Mouse (Mus musculus): ENCODE results near the gene Mthfd1l.
"Not testable (repeated sequence)": the region's sequence is repeated elsewhere in the genome, so short reads cannot be mapped to it uniquely, and the experiment has no call there.

Gene Mthfd1l

GRCm38 (mm10) chr10:4159541-4160090 lies 186.7 kb downstream of the Mthfd1l start:
- no peak for DNase-seq

DNA sequence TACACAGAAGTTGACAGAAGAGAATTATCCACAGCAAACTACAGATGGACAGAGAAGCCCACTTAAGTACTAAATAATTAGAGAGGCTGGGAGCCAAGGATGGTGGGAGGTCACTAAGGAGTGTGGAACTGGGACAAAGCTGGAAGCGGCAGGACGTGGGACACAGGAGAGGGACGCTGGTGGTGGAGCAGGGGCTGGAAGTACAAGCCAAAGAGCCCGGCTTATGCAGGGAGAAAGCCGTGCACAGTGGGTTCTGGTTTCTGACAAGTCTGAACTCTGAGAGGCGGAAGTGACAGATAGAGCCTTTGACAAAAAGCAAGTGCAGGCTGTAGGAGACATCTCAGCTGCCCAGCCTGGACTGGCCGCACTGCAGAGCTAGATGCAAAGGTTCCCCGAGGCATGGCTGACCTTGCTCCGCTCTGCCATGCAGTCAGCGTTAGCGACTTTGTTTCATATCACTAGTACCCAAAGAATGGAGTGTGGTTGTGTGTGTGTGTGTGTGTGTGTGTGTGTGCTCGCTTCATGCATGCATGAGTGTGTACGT lies 187.4 kb downstream of the Mthfd1l start:
- no peak for DNase-seq

- no peak for DNase-seq
Observed at GRCm38 (mm10) chr10:4162049-4162448, 189.1 kb downstream of the Mthfd1l start.

- DNase-seq, result no peak
Observed at GRCm38 (mm10) chr10:4162976-4163375, 190.1 kb downstream of the Mthfd1l start.

- no peak for DNase-seq
Observed at GRCm38 (mm10) chr10:4164681-4165080, 191.8 kb downstream of the Mthfd1l start.

DNA sequence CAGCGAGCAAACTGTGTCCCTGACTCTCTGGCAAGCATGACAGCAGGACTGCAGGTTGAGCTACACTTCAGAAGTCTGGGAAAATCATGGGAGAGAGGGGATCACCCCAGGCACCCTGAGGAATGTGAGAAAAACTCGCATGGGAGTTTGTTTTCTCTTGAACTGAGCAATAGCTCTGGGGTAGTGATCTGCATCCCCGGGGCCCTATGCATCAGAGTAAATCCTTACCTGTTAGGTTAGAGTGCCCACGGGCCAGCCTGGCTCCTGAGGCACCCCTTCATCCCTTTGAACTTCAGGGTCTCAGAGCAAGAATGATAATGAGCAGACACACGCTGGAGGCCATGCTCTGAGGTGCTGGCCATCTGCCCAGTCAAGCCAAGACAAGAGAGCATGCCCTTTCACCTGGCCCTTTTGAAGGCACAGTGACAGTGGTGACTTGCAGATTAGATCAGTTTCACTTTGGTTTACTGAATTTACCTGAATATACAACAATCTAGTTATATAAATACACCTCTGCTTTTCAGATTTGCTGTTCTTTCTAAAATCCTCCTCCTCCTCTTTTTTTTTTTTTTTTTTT lies 195.4 kb downstream of the Mthfd1l start:
- no peak for DNase-seq

GRCm38 (mm10) chr10:4174229-4174628 lies 201.3 kb downstream of the Mthfd1l start:
- no peak for DNase-seq

DNA sequence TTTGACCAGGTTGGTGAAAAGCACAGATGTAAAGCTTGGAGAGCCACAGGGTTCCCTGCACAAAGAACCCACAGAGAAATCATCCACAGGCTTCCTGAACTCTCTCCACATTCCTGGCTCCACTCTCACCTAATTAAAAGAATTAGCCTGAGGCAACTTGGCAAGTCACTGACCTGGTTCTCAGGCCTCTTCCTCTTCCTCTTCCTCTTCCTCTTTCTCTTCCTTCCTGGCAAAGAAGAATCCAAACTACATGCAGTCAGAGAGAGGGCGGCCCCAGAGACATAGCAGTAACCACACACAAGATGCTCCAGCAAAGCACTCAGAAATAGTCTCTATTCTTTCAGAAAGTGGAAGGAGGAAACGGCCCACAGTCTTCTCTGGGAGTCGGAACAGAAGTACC lies 201.8 kb downstream of the Mthfd1l start:
- no peak for DNase-seq

DNA sequence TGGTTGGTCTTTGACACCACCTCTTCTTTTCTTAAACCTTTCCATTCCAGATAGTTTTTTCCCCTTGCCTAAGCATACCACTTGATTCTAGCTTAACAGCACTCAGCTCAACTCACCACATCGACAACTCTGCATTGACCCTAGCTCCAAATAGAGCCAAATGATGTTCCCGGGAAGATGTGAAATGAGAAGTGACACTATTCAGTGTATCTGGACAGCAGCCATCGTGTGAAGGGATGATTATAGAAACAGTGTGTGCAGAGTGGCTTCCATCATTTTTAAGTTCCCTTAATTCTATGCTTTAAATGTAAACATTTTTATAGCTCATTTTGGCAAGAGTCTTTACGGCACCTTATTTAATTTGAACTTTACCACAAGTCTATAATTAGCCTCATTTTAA lies 204.4 kb downstream of the Mthfd1l start:
- DNase-seq, result no peak

DNA sequence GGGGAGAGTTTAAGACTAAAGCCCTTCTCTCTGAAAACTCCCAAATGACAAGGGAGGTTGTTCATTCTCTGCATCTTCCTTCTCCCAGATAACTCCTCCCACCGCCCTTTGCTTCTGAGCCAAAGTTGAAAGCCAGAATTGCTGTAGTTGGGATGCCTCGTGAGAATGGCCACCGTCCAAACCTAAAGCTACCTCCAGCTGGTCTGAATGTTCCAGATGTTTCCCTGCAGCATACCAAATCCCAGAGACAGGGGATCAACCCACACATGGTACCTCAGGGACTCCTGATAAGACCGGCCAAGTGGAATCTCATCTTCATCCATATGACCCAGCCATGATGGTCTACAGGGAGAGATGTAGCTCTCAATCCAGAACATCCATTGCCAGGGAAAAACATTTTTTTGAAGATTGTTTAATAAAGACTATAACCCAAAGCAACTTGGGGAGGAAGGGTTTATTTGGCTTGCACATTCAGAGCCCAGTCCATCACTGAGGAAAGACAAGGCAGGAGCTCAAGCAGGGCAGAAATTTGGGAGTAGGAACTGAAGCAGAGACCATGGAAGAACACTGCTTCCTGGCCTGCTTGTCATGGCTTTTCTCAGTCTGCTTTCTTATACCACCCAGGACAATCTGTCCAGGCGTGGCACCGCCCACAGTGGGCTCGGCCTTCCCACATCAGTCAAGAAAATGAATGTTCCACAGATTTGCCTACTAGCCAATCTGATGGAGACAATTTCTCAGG lies 206.3 kb downstream of the Mthfd1l start:
- DNase-seq, result no peak

DNA sequence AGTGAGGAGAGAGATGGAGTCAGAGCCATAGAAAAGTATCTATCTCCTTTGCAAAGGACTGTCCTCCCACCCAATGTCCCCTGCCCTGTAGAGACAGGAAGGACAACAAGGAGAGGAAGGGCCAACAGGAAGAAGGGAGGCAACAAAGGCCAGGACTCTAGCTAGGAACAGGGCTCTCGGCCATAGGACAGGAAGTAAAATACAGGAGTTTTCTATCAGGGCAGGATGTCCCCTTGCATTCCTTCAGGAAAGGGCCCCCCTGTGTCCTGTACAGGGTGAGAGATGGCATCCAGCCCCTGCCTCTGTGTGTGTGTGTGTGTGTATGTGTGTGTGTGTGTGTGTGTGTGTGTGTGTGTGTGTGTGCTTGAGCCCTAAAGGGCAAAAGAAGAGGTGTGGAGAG lies 209.0 kb downstream of the Mthfd1l start:
- no peak for DNase-seq

GRCm38 (mm10) chr10:4182406-4182805 lies 209.5 kb downstream of the Mthfd1l start:
- no peak for DNase-seq

GRCm38 (mm10) chr10:4188614-4189402 lies 215.9 kb downstream of the Mthfd1l start:
- peak; percentile 8 to 32 for DNase-seq

DNA sequence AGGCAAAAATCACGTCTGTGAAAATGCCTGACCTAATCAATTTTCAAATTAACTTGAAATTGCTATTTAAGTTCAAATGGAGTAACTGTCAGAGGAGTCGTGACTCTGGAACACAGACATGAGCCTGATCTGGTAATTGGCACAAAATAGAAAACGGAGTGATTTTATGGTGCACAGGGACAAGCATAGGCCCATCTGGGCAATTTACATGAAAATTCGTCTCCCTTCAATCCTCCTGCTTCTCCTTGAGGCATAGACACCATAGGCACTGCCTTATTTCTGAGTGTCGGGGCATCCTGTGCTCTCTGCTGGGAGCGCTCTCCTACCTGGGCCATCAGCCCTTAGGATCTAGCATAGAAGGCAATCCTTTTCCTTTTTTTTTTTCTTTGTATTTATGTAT lies 216.5 kb downstream of the Mthfd1l start:
- DNase-seq, result no peak

DNA sequence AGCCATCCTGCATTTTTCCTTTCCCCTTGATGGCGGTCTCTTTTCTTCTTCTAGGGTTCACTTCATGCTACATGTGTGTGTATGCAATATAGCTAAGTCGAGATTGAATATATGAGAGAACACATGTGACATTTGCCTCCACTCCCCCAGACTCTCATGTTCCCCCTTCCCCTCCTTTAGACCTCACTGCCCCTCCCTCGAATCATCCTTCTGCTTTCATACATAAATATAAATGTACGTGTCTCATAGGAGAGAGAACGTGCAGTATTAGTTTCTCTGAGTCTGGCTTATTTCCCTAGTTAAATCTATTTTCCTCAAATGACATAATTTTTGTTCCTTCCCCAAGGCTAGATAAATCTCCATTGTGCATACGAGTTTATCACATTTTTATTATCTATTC lies 226.1 kb downstream of the Mthfd1l start:
- no peak for DNase-seq

DNA sequence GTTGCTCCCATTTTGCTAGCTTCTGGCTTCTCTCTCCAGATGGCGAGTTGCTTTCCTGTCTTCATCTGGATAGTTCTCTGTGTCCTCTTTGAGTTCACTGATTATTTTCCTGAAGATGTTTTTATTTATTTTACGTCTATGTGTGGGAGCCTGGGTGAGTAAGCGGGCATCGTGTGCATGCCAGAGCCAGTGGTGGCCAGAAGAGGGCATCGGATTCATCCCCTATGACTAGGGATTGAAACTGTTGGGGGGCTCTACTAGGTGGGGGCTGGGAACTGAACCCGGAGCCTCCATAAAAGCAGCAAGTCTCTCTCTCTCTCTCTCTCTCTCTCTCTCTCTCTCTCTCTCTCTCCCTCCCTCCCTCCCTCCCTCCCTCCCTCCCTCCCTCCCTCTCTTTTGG lies 227.0 kb downstream of the Mthfd1l start:
- DNase-seq, result no peak

GRCm38 (mm10) chr10:4200546-4201104 lies 227.7 kb downstream of the Mthfd1l start:
- DNase-seq, result no peak

- no peak for DNase-seq
Observed at GRCm38 (mm10) chr10:4201141-4201540, 228.2 kb downstream of the Mthfd1l start.

- DNase-seq, result not testable (repeated sequence)
Observed at GRCm38 (mm10) chr10:4203651-4204050, 230.7 kb downstream of the Mthfd1l start.

- DNase-seq, result no peak
Observed at GRCm38 (mm10) chr10:4209040-4209439, 236.1 kb downstream of the Mthfd1l start.

DNA sequence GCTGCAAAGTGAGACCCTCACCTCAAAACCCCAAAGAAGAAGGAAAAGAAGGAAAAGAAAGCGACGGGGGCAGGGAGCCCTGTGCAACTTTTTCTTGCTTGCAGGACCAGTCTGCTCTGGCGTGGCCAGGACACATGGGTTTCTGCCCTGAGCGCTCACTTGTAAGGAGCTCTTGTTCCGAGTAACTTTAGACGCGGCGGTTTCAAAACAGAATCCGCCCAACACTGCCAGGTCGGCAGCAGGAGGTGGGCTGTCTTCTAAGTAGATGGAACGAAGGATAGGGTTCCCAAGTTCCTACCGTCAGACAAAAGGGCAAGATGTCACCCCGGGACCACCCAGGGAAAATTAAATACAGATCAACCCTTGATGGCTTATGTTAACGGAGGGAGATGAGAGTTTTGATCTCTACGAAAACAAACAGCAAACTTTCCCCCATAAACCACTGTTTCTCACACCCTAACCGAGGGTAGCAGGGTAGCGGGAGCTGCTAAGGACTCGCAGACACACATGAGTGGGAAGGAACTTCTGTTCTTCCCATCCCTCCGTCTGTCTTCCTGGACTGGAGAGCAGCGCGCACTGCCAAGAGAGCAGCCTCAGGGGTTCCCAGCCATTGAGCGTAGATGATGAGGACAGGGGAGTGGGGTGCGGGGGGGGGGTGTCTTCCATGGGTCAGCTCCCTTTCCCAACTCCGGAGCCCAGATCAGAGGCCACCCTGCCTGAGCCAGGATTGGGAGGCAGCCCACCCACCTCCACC lies 237.6 kb downstream of the Mthfd1l start:
- peak in 1 of 2 experiments; percentile 11 for DNase-seq

DNA sequence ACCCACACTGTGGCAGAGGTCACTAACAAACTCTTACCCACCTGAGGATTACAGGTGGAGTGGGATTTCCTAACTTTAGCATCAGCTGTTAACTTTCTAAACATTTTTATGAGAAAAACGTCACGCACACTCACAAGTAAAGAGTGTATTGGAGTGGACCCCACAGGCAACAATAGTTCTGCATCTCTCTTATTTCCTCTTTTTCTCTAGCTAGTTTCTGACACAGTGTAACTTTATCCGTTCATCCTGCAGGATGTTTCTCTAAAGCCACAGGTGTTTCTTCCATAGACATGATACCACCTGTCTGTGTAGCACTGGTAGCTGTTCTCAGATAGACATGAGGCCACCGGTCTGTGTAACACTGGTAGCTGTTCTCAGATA lies 238.1 kb downstream of the Mthfd1l start:
- DNase-seq, result no peak
